Mouse (Mus musculus) MEL-GATA-1-ER (cell line): ENCODE data around the gene Slc25a12.

Experiments
- DNase-seq: peaks from one replicate; pipeline ENCODE4 v3.0.0-alpha.2; 2012; ENCODE audit warnings: low read depth; ENCODE audit errors: extremely low read depth

Slc25a12 gene

GRCm38 (mm10) chr2:71350181-71350580, 17.4 kb downstream of the Slc25a12 start:
- no peak for DNase-seq

GRCm38 (mm10) chr2:71349511-71349910, 18.0 kb downstream of the Slc25a12 start:
- DNase-seq: no peak

GRCm38 (mm10) chr2:71347732-71348490, 19.6 kb downstream of the Slc25a12 start:
- DNase-seq: no peak

- no peak for DNase-seq
Measured at GRCm38 (mm10) chr2:71347160-71347559, 20.4 kb downstream of the Slc25a12 start.

GRCm38 (mm10) chr2:71343884-71344640, 23.5 kb downstream of the Slc25a12 start:
- DNase-seq: no peak

- DNase-seq: no peak
Measured at GRCm38 (mm10) chr2:71340126-71340525, 27.4 kb downstream of the Slc25a12 start.

- DNase-seq: peak; percentile 95
Measured at GRCm38 (mm10) chr2:71338145-71338796, 29.3 kb downstream of the Slc25a12 start.

GRCm38 (mm10) chr2:71336631-71337030, 30.9 kb downstream of the Slc25a12 start:
- no peak for DNase-seq

- DNase-seq: no peak
Measured at GRCm38 (mm10) chr2:71336209-71336608, 31.3 kb downstream of the Slc25a12 start.

GRCm38 (mm10) chr2:71333986-71334822, 33.3 kb downstream of the Slc25a12 start:
- no peak for DNase-seq

- DNase-seq: no peak
Measured at GRCm38 (mm10) chr2:71329761-71330160, 37.8 kb downstream of the Slc25a12 start.

- no peak for DNase-seq
Measured at GRCm38 (mm10) chr2:71328391-71329160, 39.0 kb downstream of the Slc25a12 start.

GRCm38 (mm10) chr2:71327715-71328114, 39.8 kb downstream of the Slc25a12 start:
- no peak for DNase-seq

GRCm38 (mm10) chr2:71326766-71327464, 40.6 kb downstream of the Slc25a12 start:
- DNase-seq: peak; percentile 46

GRCm38 (mm10) chr2:71323886-71324285, 43.7 kb downstream of the Slc25a12 start:
- no peak for DNase-seq

- DNase-seq: peak; percentile 67
Measured at GRCm38 (mm10) chr2:71321486-71321885, 46.1 kb downstream of the Slc25a12 start.

GRCm38 (mm10) chr2:71316116-71316789, 51.3 kb downstream of the Slc25a12 start:
- no peak for DNase-seq

- DNase-seq: no peak
Measured at GRCm38 (mm10) chr2:71315022-71315421, 52.5 kb downstream of the Slc25a12 start.

GRCm38 (mm10) chr2:71314080-71314479, 53.5 kb downstream of the Slc25a12 start:
- no peak for DNase-seq
